Mouse (Mus musculus) B cell, adult 2 months (primary cell): Measurements from ENCODE around the gene Resp18.

Experiments used
- DNase-seq, 2 experiments: peaks; one replicate each; pipeline ENCODE4 v3.0.0; 2022

The Resp18 gene

DNA sequence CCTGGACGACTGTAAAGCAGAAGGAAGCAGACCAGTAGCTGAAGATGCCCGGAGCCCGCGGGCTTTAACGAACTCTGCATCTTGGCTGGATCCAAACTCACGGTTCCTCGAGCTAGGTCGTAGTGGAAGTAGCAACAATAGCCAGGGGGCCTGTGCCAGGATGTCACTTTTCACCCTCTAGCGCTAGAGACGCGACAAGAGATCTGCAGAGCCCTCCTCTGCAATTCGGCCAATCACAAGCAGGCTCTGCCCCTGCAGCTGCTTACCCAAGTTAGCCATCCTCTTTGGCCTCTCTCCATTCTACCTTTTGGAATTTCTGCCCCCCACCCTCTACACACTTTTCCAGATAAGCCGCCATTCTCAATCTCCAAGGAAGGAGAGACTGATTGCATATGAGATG lies at the start of gene Resp18:
TSS of gene Resp18 (minus strand) at position 188 of the 400 bp plus-strand sequence.
- no peak for DNase-seq

DNA sequence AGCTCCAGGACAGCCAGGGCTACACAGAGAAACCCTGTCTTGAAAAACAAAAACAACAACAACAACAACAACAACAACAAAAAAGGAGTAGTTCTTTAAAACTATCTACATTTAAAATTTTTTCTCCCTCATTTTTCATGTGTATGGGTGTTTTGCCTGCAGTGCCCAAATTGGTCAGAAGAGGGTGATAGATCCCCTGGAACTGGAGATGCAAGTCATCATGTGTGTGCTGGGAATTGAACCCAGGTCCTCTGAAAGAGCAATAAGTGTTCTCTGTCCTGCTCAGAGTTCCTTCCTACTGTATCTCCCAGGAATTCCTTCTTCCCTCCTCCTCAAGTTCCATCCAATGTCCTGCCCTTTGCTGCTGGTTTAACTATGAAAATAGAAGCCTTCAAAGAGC lies 49.2 kb upstream of the Resp18 start:
- no peak for DNase-seq

DNA sequence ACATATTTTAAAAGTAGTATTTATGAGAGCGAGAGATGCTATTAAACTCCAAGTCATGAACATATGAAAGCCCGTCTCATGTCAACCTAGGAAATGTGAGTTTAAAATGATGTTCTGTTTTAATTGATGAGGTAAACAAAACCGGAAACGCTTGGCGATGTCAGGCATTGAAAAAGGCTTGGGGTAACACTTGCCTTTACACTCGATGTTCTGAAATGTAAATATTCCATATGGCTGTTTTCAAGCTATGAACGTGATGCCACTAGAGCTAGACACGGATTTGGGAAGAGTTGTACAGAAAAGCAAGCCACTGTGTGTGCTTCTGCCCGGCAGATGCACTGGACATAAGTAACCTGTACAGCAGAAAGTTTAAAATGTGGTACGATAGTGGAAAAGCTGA lies 41.0 kb upstream of the Resp18 start:
- no peak for DNase-seq

GRCm38 (mm10) chr1:75318736-75319135 lies 40.5 kb upstream of the Resp18 start:
- DNase-seq, result no peak

- DNase-seq, result no peak
Measured at GRCm38 (mm10) chr1:75318301-75318700, 40.1 kb upstream of the Resp18 start.

DNA sequence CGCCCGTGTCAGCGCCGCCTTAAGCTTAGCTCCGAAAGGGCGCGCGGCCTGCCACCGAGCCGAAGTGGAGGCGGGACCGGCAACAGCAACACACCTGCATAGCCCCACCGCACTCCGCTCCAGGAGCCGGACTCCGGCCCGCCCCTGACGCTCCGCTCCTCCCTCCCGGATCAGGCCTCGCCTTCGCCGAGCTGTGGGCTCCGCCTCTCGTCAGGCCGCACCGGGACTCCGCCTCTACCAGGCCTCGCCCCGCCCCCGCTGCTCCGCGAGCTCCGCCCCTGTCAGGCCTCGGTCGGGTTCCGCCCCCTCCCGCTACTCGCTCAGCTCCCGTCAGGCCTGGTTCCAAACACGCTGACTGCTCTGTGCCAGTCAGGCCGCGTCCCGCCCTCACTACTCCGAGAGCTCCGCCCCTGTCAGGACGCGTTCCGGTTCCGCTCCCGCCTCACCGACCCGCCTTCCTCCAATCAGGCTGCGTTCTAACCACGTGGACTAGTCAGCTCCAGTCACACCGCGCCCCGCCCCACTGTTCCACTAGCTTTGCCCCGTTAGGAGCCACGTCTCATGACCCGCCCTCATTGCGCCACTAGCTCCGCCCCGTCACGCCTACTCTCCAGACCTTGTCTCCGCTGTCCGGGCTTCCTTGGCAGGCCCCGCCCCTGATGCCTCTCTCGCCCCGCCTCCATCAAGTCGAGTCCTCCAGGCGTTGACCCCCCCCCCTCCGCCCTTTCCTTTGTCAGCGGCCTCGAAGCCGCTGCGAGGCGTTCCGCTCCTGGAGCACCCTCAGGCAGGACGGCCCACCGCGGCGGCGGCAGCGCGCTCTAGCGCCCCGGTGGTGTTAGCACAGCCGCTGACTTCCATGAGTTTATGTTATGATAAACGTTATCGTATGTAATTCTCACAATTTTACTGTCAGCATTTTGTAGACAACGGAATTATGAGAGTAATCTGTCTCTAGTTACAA lies 39.3 kb upstream of the Resp18 start, which contains the start of gene Dnpep:
TSS of gene Dnpep (minus strand) at position 750 of the 961 bp plus-strand sequence.
- peak; percentile 100 for DNase-seq

DNA sequence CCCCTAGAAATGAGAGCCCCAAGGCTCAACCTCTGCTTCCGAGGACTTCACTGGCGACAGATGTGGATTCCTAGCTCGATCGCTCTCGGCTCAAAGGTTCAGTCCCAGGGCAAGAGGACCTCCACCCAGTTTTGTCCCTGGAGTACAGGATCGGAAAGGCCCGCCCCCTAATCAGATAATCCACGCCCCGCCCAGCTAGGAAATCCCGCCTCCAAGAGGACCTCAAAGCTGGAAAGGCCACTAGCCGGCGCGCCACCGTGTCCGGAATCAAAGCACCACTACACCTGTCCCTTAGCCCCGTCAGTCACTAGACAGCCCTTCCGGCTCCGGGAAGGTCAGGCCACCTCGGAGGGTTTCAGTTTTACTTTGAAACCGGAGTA lies 38.6 kb upstream of the Resp18 start:
- no peak for DNase-seq

DNA sequence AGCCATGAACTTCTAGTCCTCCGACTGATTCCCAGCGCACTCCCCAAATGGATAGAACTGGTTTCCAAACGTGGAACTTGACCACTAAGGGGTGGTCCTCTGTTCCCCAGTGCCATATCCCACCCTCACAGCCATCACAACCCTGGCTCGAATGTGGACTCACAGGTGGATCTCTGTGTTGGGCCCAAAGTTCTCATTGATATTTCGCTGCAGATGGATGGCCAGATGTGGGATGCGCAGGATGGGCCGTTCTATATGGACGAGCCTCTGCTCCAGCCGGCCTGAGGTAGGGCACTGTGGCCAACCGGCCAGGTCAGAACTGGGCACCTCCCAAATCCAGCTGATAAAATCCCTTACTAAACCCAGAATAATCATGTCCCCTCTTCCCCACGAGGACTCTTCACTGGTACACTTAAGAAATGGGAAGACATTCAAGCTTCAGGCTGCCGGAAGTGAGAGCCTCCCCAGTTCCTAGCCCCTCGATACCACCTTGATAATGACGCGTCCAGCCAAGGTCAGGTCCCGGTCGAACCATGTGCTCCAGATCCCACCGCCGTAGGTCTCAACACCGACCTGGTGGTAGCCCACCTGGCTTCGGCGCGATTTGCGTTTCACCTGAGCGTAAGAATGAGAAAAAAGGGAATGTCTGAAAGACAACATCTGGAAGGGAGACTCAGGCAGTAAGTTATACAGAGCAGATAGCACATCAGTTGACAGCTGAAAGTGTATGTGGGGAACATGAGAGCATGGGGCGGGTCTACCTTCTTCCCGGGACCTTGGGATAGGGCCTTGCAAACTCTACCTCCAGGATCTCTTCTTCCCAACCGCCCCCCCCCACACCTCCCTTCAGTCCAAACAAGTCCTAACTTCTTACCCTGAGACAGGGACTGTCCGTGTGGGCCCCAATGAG lies 37.5 kb upstream of the Resp18 start:
- no peak for DNase-seq

GRCm38 (mm10) chr1:75315011-75315410 lies 36.8 kb upstream of the Resp18 start:
- DNase-seq, result no peak

DNA sequence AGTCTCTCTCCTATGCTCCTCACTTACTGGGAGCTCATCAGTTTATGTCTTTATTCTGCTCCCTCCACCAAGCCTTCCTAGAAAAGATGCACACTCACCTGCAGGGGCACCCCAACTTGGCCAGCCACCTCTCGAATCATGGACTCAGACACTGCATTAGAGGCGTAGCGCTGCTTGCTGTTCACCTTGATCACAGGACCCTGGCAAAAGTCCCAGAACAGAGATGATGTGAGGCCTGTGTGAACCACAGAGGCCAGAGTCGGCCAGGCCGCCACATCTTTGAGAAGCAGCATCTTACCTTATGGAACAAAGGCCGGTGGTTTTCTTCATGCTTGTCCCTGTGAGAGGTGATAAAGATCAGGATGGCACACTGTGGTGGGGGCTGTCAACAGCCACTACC lies 33.5 kb upstream of the Resp18 start:
- no peak for DNase-seq

DNA sequence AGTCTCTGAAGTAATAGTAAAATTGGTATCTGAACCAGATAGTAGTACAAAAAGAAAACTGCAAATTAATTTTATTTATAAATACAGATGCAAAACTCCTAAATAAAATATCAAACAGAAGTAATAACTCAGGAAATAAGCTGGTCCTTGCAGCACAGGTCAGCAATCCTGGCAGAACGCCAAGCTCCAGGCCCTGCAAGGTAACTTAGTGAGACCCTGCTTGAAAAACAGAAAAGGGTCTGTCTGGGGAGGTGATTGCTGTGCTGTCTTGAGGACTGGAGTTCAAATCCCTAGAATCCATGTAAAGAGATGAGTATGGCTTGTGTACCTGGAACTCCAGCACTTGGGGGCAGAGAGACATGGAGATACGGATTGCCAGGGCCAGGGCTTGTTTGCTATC lies 26.4 kb upstream of the Resp18 start:
- no peak for DNase-seq

- DNase-seq, result no peak
Measured at GRCm38 (mm10) chr1:75294294-75294693, 16.1 kb upstream of the Resp18 start.

GRCm38 (mm10) chr1:75293331-75293701 lies 15.1 kb upstream of the Resp18 start:
- DNase-seq, result no peak

- no peak for DNase-seq
Measured at GRCm38 (mm10) chr1:75292476-75293330, 14.5 kb upstream of the Resp18 start.

GRCm38 (mm10) chr1:75291321-75291720 lies 13.1 kb upstream of the Resp18 start:
- no peak for DNase-seq

DNA sequence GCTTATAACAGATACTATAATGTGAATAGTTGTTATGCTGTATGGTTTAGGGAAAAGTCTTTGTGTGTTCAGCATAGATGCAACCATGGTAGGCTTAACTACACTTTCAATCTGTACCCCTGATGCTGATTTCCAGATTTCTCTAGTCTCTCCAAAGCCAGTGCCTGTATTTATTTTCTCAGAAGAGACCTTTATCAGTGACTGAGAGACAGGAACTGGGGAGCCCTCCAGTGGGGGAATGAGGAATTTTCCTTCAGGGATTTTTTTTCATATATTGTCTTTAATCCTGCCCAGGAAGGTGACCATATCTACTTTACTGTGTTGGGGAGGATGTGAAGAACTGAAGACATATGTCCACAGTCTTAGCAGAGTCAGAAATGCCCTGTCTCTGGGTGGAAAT lies 12.4 kb upstream of the Resp18 start:
- peak; percentile 12 to 31 for DNase-seq

DNA sequence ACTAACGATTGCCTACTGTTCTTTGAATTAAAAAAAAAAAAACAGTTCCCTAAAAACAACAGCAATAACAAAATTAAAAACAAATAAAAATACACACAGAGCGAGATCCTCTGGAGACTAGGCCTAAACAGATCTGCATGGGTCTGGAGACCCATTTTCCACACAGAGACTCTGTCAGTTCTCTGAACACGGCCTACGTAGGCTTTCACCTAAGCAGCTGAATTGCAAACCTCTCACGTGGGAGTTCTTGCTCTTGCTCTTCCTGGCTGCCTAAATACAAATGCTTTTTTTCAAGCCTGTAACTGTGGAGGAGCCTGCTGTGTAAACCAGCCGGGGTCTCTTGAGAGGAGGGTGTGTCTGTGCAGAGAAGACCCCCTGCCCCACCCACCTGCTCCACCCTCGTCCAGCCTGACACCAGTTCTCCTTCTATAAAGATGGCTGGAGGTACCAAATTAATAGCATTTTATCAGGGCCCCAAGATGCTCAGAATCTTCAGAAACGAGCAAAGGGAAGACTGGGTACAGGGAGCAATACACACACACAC lies 11.7 kb upstream of the Resp18 start:
- DNase-seq, result no peak

DNA sequence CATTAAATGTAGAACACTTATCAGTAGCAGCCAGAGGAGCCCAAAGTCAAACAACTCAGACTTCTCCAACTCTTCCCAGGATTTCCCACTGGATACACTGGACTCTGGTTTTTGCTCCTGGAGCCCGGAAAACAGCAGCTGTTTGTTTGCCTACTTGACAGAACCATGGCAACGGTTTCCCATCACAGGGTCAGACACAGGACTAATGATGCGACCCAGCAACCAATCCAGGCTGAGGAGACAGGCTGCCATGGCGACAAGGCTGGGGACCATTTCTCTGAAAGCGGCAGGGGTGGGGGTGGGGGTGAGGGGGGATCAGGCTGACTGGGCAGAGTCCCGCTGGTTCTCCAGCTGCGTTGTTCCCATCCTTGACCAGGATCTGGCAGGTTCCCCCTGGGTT lies 11.2 kb upstream of the Resp18 start:
- no peak for DNase-seq

DNA sequence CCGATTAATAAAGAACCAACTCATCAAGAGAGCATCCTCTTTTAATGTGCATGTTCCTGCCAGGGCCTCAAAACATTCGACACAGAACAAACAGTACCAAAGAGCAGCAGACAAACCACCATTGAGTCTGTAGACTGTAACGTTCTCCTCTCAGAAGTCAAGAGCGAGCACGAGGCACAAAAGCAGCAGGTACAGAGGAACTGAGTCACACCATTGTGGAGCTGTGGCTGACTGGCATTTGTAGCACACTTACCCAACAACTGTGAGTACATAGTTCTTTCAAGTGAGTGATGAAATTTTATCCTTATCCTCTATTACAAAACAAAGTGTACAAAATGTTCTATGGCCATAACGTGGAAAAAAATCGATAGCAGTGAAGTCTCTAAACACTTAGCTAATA lies 6.7 kb upstream of the Resp18 start:
- DNase-seq, result no peak

- no peak for DNase-seq
Measured at GRCm38 (mm10) chr1:75283017-75283416, 4.8 kb upstream of the Resp18 start.

- DNase-seq, result peak; percentile 42 to 43
Measured at GRCm38 (mm10) chr1:75277195-75278188, 723 bp downstream of the Resp18 start.
